Mouse (Mus musculus) frontal cortex, adult 2 months (tissue): ENCODE data around the gene Ttc9b. TPM values are rescaled to one million over a fixed set of nuclear protein-coding genes. Genes with fewer than 3 reads are reported as not detected.
"Not testable (repeated sequence)": the region's sequence is repeated elsewhere in the genome, so short reads cannot be mapped to it uniquely, and the experiment has no call there.

Experiments used
- DNase-seq, 2 experiments: peaks; one replicate each; pipeline ENCODE4 v3.0.0; 2022; ENCODE audit warnings: low spot score in 1 of 2; ENCODE audit errors: extremely low spot score in 1 of 2
- polyA plus RNA-seq: library from polyadenylated mRNA; depleted of rRNA; stranded (reverse); fragments of >200 nt; gene quantifications from 2 replicates; pipeline ENCODE4 v1.2.3, GENCODE M21; 2012; rRNA removed

Ttc9b gene
- polyA plus RNA-seq, result 139 and 148 TPM in 2 replicates

GRCm38 (mm10) chr7:27653681-27654437, at the start of gene Ttc9b:
Gene Ttc9b, plus strand, starts transcription at chr7:27653915.
- peak; percentile 57 to 79 for DNase-seq

- no peak for DNase-seq
Measured at GRCm38 (mm10) chr7:27604661-27605348, 48.9 kb upstream of the Ttc9b start.

GRCm38 (mm10) chr7:27605499-27606285, 48.0 kb upstream of the Ttc9b start:
- peak in 1 of 2 experiments; percentile 83 for DNase-seq

DNA sequence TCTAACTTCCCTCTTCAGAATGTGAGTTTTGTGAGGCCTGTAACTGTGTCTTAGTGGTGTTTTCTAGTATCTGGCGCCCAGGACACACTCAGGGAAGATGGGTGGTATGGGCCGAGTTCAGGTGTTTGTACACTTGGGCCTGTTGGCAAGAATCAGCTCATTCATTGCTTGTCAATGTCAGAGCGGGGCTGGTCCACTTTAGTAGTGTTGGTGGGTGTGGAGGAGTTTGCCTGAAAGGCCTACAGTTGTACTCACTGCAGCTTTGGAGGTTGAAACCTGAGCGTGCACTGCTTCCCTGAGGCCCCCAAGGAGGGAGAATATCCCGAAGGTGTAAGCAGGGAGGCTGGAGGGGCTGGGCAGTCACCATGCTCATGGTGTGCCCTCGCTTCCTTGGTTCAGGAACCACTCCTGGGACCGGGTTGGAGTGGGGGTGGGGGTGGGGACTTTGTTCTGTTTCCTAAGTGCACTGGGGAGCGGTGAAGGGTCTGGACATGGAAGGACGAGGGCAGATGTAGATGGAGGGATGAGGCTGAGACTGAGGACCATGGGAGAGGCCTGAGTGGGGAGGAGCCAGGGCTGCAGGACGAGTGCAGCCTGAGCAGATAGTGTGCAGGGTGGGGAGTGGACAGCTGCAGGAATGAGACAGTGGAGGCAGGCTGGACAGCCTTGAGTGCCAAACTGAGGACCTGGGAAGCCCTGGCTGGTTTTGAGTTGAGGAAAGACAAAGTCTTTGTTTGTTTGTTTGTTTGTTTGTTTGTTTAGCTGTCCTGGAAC, 47.0 kb upstream of the Ttc9b start:
- DNase-seq, result no peak

DNA sequence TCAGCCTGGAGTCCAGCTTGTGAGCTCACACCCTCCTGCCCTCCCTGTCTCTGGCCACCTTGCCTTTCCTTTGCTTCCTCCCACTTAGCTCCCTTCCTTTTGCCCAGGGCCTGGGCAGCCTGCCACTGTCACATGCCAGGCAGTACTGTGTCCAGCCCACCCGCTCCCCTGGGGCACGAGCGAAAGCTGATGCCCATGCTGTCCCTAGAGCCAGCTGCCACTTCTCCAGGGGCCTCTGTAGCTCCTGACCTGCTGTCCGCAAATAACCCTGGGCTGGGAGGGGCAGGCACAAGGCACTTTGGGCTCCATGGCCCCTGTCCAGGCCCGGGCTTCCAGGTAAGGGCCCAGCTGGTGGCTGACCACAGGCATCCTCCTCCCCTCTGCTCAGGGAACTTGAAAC, 46.1 kb upstream of the Ttc9b start:
- peak in 1 of 2 experiments; percentile 53 for DNase-seq

DNA sequence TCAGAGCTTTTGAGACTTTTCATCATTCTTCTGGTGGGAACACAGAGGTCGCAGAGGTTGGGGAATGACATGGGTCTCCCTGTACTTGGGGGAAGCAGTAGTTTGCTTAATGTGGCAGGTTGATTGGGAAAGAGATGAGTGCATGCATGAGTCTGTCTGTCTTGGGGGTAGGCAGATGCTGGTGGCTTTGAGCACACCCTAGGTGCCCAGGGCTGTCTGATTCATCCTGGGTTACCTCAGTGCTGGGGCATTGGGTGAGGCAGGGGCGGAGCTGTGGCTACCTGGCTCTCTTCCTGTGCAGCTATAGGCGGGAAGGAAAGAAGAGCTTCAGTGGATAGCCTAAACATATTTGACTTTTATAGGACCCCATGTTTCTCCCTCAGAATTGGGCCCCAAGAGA, 45.6 kb upstream of the Ttc9b start:
- DNase-seq, result no peak

GRCm38 (mm10) chr7:27609285-27609684, 44.4 kb upstream of the Ttc9b start:
- no peak for DNase-seq

DNA sequence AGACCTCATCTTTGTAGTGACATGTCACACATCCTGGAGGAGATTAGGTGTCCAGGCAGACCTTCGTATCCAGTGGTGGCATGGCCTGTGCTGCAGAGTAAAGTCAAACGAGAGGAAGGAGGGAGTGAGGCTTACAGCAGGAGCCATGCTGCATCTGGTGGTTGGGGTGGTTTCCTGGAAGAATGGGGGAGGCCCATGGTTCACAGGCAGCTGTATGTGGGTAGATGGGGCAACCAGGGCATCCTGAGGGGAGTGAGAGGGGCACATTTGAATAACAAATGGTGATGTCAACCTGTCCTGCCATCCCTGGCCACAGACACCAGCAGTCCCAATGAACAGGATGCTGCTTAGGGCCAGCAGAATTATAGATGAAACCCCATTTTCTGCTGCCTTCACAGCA, 44.0 kb upstream of the Ttc9b start:
- no peak for DNase-seq

DNA sequence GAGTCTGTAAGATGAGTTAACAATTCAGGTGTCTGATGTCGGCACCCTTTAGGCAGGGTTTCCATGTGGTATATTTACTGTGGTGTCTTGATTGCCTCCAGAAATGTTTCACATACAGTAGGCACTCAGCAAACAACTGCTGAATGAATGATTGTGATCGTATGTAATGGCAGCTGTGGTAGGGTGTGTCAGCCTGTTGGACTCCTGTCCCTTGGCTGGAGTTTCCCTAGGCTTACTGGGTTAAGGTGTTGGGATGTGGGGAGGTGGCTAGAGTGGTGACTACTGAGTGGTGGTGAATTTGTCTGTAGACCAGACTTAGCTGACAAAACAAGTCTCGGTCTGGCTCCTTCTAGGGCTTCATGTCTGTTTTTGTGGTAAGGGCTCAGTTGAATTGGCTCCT, 43.3 kb upstream of the Ttc9b start:
- DNase-seq, result no peak

DNA sequence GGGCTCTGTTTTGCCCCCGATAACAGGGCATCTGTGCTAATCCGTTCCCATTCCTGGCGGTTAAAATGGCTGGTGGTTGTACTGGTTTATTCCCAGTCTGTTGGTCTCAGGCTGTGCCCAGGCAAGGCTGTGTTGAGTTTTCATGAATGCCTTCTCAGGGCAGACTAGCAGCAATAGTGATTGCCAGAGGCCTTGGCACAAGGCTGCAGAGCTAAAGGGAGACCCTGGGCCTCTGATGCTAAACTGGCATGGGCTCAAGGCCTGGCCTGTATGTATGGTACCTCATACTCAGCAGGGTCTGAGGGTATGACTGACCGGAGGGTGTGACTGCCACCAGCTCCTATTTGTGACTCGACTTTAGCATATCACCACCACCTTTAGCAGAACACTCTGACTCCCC, 42.8 kb upstream of the Ttc9b start:
- no peak for DNase-seq

GRCm38 (mm10) chr7:27612940-27613339, 40.8 kb upstream of the Ttc9b start:
- DNase-seq, result no peak

GRCm38 (mm10) chr7:27613751-27614499, 39.8 kb upstream of the Ttc9b start:
- peak in 1 of 2 experiments; percentile 77 for DNase-seq

DNA sequence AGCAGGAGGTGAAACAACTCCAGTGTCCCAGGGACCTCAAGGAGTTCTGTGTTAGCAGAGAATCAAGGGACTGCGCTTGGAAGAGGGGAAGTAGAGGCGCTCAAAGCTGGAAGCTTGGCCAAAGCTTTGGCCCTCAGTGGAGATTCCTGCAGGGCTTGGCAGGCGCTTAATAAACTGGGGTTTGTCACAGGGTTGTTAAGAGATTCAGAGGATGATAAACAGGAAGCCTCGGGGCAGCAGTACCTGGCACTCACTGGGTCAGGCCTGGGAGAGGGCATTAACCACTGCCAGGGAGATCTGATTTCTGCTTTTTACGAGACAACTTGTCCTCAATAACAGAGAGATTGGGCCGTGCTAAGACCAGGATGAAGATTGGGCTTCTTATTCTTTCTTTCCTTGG, 32.7 kb upstream of the Ttc9b start:
- no peak for DNase-seq

GRCm38 (mm10) chr7:27622234-27622633, 31.5 kb upstream of the Ttc9b start:
- DNase-seq, result no peak

DNA sequence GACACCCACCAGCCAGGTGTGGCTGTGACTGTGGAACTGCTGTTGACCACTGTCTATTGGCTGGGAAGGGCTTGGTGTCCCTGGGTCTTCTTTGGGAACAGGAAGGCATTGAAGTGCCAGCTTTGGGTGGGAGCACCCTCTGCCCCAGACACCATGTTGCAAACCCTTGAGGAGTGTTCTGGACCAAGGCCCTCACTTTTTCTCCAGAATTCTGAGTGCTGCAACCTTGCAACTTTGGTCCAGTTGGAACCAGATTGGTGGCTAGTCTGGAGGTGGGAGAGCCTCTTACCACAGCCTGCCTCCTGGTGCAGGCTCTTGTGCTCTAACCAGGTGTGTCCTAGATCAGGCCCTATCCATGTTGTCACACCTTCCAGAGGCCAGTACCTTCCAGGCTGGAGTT, 28.7 kb upstream of the Ttc9b start:
- no peak for DNase-seq

DNA sequence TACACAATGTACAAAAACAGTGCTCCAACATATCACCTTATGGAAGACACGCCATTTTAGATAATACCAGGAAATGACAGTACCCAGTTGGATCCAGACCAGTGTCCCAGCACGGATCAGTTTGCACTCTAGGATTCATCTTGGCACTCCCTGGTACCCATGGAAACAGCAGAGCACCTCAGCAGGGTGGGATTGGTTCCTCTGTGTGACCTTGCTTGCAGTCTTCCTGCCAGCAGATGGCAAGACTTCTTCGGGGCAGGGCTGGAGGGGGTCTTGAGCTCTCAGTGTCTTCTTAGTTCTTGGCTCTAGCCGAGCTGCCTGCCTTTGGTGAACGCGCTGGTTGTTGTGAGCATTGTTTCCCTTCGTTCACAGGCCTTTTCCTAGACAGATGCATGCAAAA, 26.0 kb upstream of the Ttc9b start:
- DNase-seq, result no peak

GRCm38 (mm10) chr7:27628190-27628589, 25.5 kb upstream of the Ttc9b start:
- no peak for DNase-seq

GRCm38 (mm10) chr7:27628816-27629215, 24.9 kb upstream of the Ttc9b start:
- not testable (repeated sequence) for DNase-seq

- DNase-seq, result no peak
Measured at GRCm38 (mm10) chr7:27631439-27631838, 22.3 kb upstream of the Ttc9b start.

GRCm38 (mm10) chr7:27633166-27633565, 20.5 kb upstream of the Ttc9b start:
- no peak for DNase-seq
